Mouse (Mus musculus) fibroblast of lung, adult 2 months (primary cell): ENCODE measurements at regions not wholly inside any gene's neighbourhood (a gene's known extent, or its start where the extent isn't known, plus 50 kb on each side); places are given as distances from the start of the nearest gene placed in this dataset.

Source experiments
- DNase-seq: peaks from one replicate; pipeline ENCODE4 v3.0.0-alpha.2; 2011; ENCODE audit warnings: low read depth

- DNase-seq, result no peak
Observed at GRCm38 (mm10) chr16:52744720-52745119, 290.8 kb upstream of the Alcam start.

DNA sequence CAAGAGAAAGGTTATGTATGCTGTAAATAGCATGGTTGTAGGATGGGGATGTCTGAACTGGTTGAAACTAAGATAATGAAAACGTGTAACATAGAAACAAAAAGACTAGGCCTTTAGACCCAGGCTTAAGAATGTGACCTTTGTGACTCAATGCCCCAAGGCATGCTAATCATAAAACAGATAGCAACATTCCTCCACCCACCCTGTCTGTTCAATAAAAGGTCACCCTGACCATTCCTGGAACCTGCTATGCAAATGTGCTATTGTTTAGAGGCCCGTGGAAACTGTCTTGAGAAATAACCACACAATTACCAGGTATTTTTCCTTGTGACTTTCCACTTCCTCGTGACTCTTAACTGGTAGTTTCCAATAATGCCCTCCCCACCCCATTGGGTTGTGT lies 288.3 kb upstream of the Alcam start:
- no peak for DNase-seq

- no peak for DNase-seq
Observed at GRCm38 (mm10) chr16:52726120-52726844, 272.4 kb upstream of the Alcam start.

GRCm38 (mm10) chr16:52718231-52718932 lies 264.5 kb upstream of the Alcam start:
- no peak for DNase-seq

GRCm38 (mm10) chr16:52690272-52690671 lies 236.4 kb upstream of the Alcam start:
- DNase-seq, result no peak

GRCm38 (mm10) chr16:52654825-52655224 lies 201.0 kb upstream of the Alcam start:
- no peak for DNase-seq
